Mouse (Mus musculus) forebrain, postnatal 0 days (tissue): ENCODE results near the gene Sowahd. TPM values are rescaled to one million over a fixed set of nuclear protein-coding genes. Genes with fewer than 3 reads are reported as not detected.

Experiments used
- ATAC-seq: fragments of 200-750 bp; cut with Nextera tagmentation; 2 replicates; pipeline ENCODE4 v1.8.0; 2017; ENCODE audit warnings: mild to moderate bottlenecking, moderate library complexity
- DNase-seq: peaks from one replicate; pipeline ENCODE4 v3.0.0-alpha.2; 2015
- H3K27ac ChIP-seq: fragments of 300-500 bp; sonication (generic); 2 replicates; pipeline ENCODE4 v1.5.1; 2014; ENCODE audit warnings: low read depth, mild to moderate bottlenecking, antibody characterized with exemption, low read length, moderate library complexity, mixed read lengths
- H3K27me3 ChIP-seq: fragments of 300-500 bp; sonication (generic); 2 replicates; pipeline ENCODE4 v1.6.1; 2014; ENCODE audit warnings: mild to moderate bottlenecking, low read length, mixed read lengths; ENCODE audit not compliant: insufficient read depth
- H3K36me3 ChIP-seq: fragments of 300-500 bp; sonication (generic); 2 replicates; pipeline ENCODE4 v1.6.1; 2014; ENCODE audit warnings: mild to moderate bottlenecking, moderate library complexity; ENCODE audit not compliant: insufficient read depth
- H3K4me1 ChIP-seq: fragments of 300-500 bp; sonication (generic); 2 replicates; pipeline ENCODE4 v1.6.1; 2014; ENCODE audit warnings: antibody characterized with exemption; ENCODE audit not compliant: insufficient read depth
- H3K4me2 ChIP-seq: fragments of 300-500 bp; sonication (generic); 2 replicates; pipeline ENCODE4 v1.6.1; 2014; ENCODE audit warnings: low read depth, mild to moderate bottlenecking, moderate library complexity
- H3K4me3 ChIP-seq: fragments of 300-500 bp; sonication (generic); 2 replicates; pipeline ENCODE4 v1.5.1; 2014; ENCODE audit warnings: low read depth, low read length, mixed read lengths
- H3K9ac ChIP-seq: fragments of 300-500 bp; sonication (generic); 2 replicates; pipeline ENCODE4 v1.6.1; 2014; ENCODE audit warnings: mild to moderate bottlenecking
- H3K9me3 ChIP-seq: fragments of 300-500 bp; sonication (generic); 2 replicates; pipeline ENCODE4 v1.6.1; 2016; ENCODE audit warnings: low read length
- CTCF ChIP-seq: sonication (generic); IDR thresholded peaks from 2 replicates; pipeline ENCODE4 v1.5.1; 2016; ENCODE audit warnings: antibody characterized with exemption, control low read depth, low read depth
- WGBS: fragments of 180-500 bp; shearing (Covaris S2); extraction: QIAGEN DNeasy Blood & Tissue Kit; methylation state at CpG from one replicate; pipeline ENCODE4 v1.1.7; 2014; 5-methylcytosine and 5-hydroxymethylcytosine counted together
- polyA plus RNA-seq: library from polyadenylated mRNA; unstranded; fragments of >200 nt; fragmentation: Nextera tagmentation; extraction: Ambion mirVana; gene quantifications from 2 replicates; pipeline ENCODE4 v1.2.1, GENCODE M21; 2015
- total RNA-seq: library from RNA; depleted of rRNA; stranded (reverse); fragments of >200 nt; gene quantifications from 2 replicates; pipeline ENCODE4 v1.2.3, GENCODE M21; 2014

The Sowahd gene
- total and polyA plus RNA-seq, 2 experiments from 2014 or later, result 0.12 TPM; not detected in 1

- 51% methylated on average over 6 of the region's 6 CpGs for WGBS
- 0 out of 2 replicates have a peak, but pooled peaks cover 3% of the 10 kb centered on the region for H3K36me3 ChIP-seq
- no peak overlapping the region for H3K4me3 ChIP-seq
- TF ChIP-seq CTCF, result no peak
- DNase-seq (no peak), ATAC-seq (no peak)
- no peak overlapping the region for H3K4me2 ChIP-seq
- H3K27me3 ChIP-seq, result no peaks in the 10 kb centered on the region
- H3K9ac ChIP-seq, result no peak overlapping the region
- H3K4me1 ChIP-seq, result no peaks in the 10 kb centered on the region
- no peaks in the 10 kb centered on the region for H3K9me3 ChIP-seq
- H3K27ac ChIP-seq, result no peak overlapping the region
Measured at GRCm38 (mm10) chrX:37081194-37081593, 32.5 kb downstream of the Sowahd start.

DNA sequence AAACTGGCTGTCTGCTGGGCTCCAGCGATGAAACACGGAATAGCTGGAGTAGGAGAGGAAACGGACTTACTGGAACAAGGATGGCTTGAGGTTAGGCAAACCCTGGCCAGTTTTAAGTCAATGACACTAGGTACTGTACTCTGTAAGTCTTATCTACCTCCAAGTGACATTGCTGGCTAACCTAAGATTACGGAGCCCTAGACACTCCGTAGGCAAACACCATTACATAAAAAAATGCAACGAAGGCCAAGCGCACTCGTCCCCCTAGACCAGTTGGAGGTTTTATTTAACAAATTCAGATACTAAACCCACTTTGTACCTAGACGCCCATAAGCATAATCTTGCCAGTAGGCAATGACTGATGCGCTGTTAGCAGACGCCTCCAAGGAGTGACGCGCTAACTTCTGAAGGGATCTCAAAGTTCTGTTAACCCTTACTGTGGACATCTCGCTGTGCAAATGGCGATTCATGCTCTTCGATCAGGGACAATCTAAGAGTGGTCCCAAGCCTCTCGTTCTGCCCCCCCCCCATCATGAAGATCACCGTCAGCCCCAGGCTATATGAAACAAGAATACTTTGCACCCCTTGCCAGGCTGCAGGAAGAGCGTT lies 35.8 kb downstream of the Sowahd start:
- Histone ChIP-seq H3K36me3 (0 out of 2 replicates have a peak, but pooled peaks cover 3% of the 10 kb centered on the region), H3K4me3 (peak overlapping the region; percentile 52), H3K9ac (peak overlapping the region; percentile 57), H3K27me3 (no peaks in the 10 kb centered on the region), H3K9me3 (no peaks in the 10 kb centered on the region), H3K4me2 (peak overlapping the region; percentile 55), H3K4me1 (no peaks in the 10 kb centered on the region), H3K27ac (peak overlapping the region; percentile 87)
- ATAC-seq (peak; percentile 58), DNase-seq (no peak)
- no peak for TF ChIP-seq CTCF
- WGBS, result 26% methylated on average over 19 of the region's 19 CpGs

DNA sequence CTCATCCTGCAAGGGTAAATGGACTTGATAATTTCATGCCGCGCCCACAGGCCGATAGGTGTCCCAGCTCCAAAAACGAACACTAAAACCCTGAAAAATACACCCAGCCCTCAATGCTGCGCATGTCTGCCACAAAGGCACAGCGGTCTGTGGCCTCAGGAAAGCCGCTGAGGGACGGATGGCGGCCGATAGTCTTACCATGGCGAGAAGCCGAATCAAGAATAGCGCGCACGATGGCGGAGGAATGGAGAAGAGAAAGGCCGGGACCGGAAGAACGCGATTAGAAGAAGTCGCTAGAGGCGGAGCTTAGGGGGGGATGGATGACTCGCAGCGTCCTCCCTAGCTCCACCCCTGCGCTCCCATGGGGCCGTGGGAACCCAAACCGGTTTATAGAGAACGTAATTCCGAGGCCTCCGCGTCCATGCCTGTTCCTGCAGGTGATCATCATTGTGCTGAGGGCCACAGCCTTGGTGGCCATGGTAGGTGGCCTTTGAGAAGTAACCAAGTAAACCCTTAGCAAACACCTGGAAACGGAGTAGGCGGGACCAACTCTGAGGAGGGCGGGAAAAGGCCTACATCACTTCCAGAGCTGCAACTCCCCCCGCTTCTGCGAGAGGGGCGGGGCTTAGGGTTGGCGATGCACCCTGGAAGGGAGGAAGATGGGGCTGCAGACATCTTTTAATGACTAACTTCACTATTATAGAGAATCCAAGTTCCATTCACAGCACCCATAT lies 36.4 kb downstream of the Sowahd start, which contains the start of gene Rpl39:
Rpl39 (minus strand) TSS at position 476 of the 734 bp plus-strand sequence.
- Histone ChIP-seq H3K27ac (peak within 1 kb of the TSS; percentile 87), H3K27me3 (no peaks in the 10 kb centered on the region), H3K4me3 (peak within 1 kb of the TSS; percentile 52), H3K9ac (peak within 1 kb of the TSS; percentile 57), H3K4me1 (no peaks in the 10 kb centered on the region), H3K4me2 (peak within 1 kb of the TSS; percentile 55), H3K36me3 (0 out of 2 replicates have a peak, but pooled peaks cover 3% of the 10 kb centered on the region), H3K9me3 (no peaks in the 10 kb centered on the region)
- TF ChIP-seq CTCF, result peak; percentile 46; the same call in 1 of the 2 replicates
- WGBS, result 20% methylated on average over 38 of the region's 38 CpGs
- ATAC-seq (peak; percentile 97), DNase-seq (peak; percentile 93)

- H3K27me3 ChIP-seq, result no peaks in the 10 kb centered on the region
- 24% methylated on average over 9 of the region's 9 CpGs for WGBS
- no peaks in the 10 kb centered on the region for H3K9me3 ChIP-seq
- no peaks in the 10 kb centered on the region for H3K4me1 ChIP-seq
- DNase-seq (no peak), ATAC-seq (peak; percentile 44)
- H3K4me3 ChIP-seq, result peak overlapping the region; percentile 52
- 0 out of 2 replicates have a peak, but pooled peaks cover 3% of the 10 kb centered on the region for H3K36me3 ChIP-seq
- peak overlapping the region; percentile 55 for H3K4me2 ChIP-seq
- TF ChIP-seq CTCF, result no peak
- peak overlapping the region; percentile 39; the same call in 1 of the 2 replicates for H3K9ac ChIP-seq
- peak overlapping the region; percentile 87 for H3K27ac ChIP-seq
Measured at GRCm38 (mm10) chrX:37085665-37086064, 37.0 kb downstream of the Sowahd start.

DNA sequence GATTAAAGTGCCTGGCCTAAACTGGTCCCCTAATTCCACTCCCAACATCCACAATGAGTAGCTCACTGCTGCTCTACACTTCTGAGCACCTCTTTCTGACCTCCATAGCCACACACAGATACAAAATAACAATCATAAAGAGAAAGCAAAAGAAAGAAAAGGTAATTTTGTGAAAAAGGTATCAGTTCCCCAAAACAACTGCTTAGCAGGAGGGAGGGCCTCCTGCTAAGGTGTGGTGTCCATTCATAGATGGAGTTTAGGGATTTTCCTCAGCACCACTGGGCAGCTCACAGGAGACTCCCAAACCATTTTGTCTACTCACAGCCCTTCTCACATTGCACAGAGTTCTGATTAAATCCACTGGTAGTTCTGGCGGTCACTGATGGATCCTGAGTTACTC lies 40.1 kb downstream of the Sowahd start:
- WGBS, result 91% methylated on average over 1 of the region's 1 CpGs

DNA sequence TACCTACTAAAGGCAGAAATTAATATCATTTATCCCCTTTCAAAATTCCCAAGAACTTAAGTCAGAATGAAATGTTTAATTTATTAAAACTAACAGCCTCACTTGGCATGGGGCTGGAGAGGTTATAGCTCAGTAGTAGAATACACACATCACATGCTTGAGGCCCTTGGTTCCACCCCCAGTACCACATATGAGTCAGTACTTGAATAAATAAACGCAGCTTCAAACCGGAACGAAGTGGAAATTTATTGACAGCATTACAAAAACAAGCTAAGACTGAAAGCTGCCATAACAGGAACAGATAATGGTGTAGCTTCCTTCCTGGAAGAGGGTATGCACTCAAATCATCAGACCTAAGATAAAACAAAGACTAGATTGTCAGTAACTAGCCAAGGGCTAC lies 42.8 kb downstream of the Sowahd start:
- DNase-seq (no peak), ATAC-seq (no peak)
- Histone ChIP-seq H3K27ac (no peak overlapping the region), H3K36me3 (peaks cover 6% of the 10 kb centered on the region; the same call in 1 of the 2 replicates), H3K4me1 (no peaks in the 10 kb centered on the region), H3K4me2 (no peak overlapping the region), H3K4me3 (no peak overlapping the region), H3K9me3 (no peaks in the 10 kb centered on the region), H3K27me3 (no peaks in the 10 kb centered on the region), H3K9ac (no peak overlapping the region)
- 89% methylated on average over 3 of the region's 3 CpGs for WGBS
- TF ChIP-seq CTCF, result no peak

More for the DNA sequence above, 40.1 kb downstream of the Sowahd start:
- no peaks in the 10 kb centered on the region for H3K27me3 ChIP-seq
- no peak overlapping the region for H3K4me2 ChIP-seq
- H3K9ac ChIP-seq, result no peak overlapping the region
- no peak for ATAC-seq
- 0 out of 2 replicates have a peak, but pooled peaks cover 3% of the 10 kb centered on the region for H3K36me3 ChIP-seq
- TF ChIP-seq CTCF, result no peak
- H3K4me3 ChIP-seq, result no peak overlapping the region
- no peaks in the 10 kb centered on the region for H3K4me1 ChIP-seq
- no peak for DNase-seq
- no peaks in the 10 kb centered on the region for H3K9me3 ChIP-seq
- no peak overlapping the region for H3K27ac ChIP-seq
